Mouse (Mus musculus) heart, postnatal 14 days (tissue): Measurements from ENCODE around the gene Slc25a44. TPM values are rescaled to one million over a fixed set of nuclear protein-coding genes. Genes with fewer than 3 reads are reported as not detected.
"Not testable (repeated sequence)": the region's sequence is repeated elsewhere in the genome, so short reads cannot be mapped to it uniquely, and the experiment has no call there.

Experiments used
- DNase-seq, 2 experiments: peaks; one replicate each; pipeline ENCODE4 v3.0.0; 2021 to 2022
- intact Hi-C: fragments of 180-260 bp; cut with DNase I; formaldehyde crosslinking; loops from one replicate; pipeline ENCODE4 v1.15.1; 2025
- microRNA-seq, 2 experiments: library from miRNA; unstranded; fragments of <30 nt; microRNA quantifications; one replicate each; pipeline ENCODE4 v1.2.0; 2021 to 2022
- total RNA-seq, 2 experiments: library from RNA; stranded (reverse); gene quantifications; 2 replicates each; pipeline ENCODE4 v1.2.3; 2021

The Slc25a44 gene
- total RNA-seq, 2 experiments from 2014 or later: 13.1 to 14.2 TPM

DNA sequence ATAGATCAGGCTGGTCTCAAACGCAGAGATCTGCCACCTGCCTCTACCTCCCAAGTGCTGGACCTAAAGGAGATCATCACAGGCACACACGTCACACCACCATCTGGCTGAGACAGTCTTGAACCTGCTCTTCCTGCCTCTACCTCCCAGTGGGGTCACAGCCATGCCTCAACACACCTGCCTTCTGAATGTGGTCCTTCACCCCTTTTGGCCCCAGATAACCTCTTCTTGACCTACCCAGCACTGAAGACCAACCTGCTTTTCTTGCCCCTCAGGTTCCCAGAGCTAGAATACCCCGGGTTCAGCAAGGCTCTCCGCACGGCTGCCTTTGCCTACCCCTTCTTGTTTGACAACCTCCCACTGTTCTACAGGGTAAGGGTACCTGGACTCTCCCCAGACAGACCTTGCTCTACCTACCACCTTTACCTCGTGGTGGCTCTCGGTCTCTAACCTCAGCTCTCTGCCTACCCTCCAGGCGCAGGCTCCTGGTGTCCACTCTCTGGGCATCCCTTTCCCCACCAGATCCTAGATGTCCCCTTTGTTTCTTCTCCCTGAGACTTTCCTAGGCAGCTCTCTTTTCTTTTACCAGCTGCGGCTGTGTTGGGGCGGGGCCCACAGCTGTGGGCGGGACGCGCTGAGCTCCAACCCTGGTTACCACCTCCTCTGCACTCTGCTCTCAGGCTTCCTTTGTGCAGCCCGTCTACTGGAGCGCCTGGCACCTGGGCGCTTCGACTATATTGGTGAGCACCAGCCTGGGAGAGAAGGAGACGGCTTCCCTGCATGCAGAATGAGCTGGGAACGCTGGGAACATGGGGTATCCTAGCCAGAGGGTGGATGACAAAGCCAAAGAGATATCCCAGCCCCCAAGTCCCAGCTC lies 49.0 kb downstream of the Slc25a44 start:
- intact Hi-C loops: not testable (repeated sequence)
- DNase-seq: peak in 1 of 2 experiments; percentile 23

DNA sequence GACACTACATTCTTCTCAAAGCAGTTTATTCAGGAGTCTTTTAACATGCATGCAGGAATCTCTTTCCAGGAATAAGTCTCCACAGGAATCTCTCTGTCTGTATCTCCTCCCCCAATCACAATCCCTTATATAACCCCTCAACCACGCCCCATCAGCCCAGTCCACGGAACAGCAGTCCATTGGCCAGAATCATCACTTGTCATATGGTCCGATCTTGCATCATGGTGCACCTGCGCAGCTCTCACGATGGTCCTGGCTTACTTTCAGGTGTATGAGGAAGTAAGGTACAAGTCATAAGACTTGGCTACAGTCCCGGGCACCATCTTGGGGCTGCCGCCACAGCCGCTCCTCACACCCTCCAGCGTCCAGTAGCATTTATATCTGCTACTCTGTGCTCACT lies 52.3 kb downstream of the Slc25a44 start, which contains the start of gene Bglap3:
Gene Bglap3, minus strand, starts transcription at position 101 of the 400 bp plus-strand sequence.
- DNase-seq, intact Hi-C loops: not testable (repeated sequence)

DNA sequence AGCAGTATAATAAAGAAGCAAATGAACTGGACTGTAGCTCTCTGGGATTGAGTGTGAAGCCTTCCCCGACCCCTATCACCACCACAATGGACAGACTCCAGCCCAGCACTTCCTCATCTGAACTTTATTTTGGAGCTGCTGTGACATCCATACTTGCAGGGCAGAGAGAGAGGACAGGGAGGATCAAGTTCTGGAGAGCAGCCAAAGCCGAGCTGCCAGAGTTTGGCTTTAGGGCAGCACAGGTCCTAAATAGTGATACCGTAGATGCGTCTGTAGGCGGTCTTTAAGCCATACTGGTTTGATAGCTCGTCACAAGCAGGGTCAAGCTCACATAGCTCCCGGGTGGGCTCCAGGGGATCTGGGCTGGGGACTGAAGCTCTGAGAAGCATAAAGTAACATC lies 56.4 kb downstream of the Slc25a44 start:
- intact Hi-C loops: not testable (repeated sequence)
- peak in 1 of 2 experiments; percentile 27 for DNase-seq

DNA sequence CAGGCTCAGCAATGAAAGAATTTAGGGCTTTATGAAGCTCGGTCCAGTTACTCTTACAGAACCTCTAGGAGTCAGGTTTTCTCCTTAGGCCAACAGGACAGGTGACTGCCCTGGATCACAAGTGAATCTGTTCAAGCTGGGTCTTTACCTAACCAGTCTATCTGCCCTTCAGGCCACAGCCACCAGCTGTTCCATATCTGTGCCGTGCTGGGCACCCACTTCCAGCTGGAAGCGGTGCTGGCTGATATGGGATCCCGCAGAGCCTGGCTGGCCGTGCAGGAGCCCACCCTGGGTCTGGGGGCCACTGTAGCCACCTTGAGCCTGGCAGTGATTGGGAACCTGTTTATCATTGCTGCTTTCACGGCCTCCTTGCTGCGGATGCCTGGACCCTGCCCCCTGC lies 57.4 kb downstream of the Slc25a44 start:
- intact Hi-C loops, DNase-seq: not testable (repeated sequence)

DNA sequence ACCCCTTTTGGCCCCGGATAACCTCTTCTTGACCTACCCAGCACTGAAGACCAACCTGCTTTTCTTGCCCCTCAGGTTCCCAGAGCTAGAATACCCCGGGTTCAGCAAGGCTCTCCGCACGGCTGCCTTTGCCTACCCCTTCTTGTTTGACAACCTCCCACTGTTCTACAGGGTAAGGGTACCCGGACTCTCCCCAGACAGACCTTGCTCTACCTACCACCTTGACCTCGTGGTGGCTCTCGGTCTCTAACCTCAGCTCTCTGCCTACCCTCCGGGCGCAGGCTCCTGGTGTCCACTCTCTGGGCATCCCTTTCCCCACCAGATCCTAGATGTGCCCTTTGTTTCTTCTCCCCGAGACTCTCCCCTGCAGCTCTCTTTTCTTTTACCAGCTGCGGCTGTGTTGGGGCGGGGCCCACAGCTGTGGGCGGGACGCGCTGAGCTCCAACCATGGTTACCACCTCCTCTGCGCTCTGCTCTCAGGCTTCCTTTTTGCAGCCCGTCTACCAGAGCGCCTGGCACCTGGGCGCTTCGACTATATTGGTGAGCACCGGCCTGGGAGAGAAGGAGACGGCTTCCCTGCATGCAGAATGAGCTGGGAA lies 58.0 kb downstream of the Slc25a44 start:
- intact Hi-C loops: not testable (repeated sequence)
- peak in 1 of 2 experiments; percentile 53 for DNase-seq

DNA sequence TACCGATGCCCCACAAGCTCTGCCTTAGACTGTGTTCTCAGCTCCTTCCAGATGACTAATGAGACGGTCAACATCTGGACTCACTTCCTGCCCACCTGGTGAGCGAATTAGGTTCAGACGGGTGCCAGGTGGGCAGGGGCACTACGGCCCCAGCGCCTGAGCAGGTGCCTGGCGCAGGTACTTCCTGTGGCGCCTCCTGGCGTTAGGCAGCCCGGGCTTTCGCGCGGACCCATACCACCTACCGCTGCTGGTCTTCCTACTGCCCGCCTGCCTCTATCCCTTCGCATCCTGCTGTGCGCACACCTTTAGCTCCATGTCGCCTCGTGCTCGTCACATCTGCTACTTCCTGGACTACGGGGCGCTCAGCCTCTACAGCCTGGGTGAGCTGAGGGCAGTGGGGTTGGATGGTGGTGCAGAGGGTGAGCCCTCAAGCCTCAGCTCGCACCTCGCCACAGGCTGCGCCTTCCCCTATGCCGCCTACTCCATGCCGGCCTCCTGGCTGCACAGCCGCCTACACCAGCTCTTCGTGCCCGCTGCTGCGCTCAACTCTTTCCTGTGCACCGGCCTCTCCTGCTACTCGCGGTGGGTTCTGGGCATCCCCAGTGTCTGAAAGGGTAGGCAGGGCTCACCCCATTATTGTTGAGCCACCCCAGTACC lies 59.1 kb downstream of the Slc25a44 start:
- DNase-seq: no peak
- intact Hi-C loops: no loop called here

DNA sequence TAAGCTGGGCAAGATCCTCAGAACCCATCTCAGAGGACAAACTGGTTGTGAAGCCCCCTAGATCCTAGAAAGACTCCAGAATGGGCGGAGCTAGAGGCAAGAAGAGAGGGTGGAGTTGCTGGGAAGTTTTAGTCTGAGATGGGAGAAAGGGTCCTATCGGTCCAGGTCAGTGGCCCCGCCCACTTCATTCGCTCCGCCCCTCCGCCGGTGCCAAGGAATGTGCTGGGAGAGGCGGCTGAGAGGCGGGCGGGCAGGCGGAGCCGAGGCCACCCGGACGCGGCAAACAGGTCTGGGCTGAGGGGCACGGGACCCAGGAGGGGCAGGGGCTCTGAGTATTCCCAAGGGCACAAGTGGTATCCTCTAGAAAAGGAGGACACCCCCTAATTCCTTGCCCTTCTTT lies 60.6 kb downstream of the Slc25a44 start, which contains the start of gene Paqr6:
Gene Paqr6, plus strand, starts transcription at position 248 of the 400 bp plus-strand sequence.
- intact Hi-C loops: no loop called here
- DNase-seq: peak; percentile 59 to 82

DNA sequence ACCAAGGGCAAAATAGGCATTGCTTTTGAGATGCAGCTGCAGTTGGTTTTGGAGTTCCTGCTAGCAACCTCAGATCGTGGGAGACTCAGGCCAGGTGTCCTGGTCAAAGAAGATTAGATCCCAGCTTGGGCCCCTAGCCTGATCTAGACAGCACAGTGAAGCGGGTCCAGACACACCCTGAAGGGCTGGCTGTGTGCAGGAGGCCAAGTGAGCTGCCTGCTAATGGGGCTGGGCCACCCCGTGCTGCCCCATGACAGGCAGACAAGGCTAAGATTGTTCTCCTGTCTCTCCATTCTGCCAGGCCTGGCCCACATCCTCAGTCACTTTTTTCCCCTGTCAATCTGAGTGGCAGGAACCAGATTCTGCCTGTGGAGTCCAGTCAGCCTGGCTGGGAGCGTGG lies 61.2 kb downstream of the Slc25a44 start:
- intact Hi-C loops: no loop called here
- DNase-seq: peak in 1 of 2 experiments; percentile 21

DNA sequence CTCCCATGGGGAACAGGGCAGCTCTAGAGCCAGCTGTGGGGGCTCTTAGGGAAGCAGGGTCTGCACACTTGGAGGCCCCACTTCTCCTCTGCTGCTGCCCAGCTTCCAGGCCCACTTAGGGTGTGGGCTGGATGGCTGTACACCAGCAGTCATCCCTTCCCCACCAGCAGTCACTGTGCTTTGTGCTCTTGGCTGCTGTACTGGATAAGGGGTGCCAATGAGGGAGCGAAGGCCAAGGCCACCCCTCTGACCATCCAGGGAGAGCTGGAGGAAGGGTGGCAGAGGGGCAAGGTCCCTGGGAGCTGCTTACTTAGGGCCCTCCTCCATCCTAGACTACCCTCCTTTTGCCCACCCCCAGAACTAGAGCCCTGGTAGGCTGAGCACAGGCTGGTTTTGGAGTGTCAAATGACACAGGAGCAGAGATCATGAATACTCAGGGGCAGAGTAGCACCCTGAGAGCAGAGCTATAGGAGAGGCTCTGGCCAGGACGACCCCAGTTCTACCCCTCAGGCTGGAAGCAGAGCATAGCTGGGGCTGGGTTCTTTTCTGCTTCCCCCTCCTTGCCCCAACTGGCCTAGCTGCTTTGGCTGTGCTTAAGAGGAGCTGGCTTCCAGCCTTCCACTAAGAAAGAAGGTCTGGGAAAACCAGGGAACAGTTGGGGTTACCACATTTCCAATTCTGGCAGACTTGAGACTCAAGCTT lies 63.2 kb downstream of the Slc25a44 start:
- intact Hi-C loops: no loop called here
- DNase-seq: no peak

DNA sequence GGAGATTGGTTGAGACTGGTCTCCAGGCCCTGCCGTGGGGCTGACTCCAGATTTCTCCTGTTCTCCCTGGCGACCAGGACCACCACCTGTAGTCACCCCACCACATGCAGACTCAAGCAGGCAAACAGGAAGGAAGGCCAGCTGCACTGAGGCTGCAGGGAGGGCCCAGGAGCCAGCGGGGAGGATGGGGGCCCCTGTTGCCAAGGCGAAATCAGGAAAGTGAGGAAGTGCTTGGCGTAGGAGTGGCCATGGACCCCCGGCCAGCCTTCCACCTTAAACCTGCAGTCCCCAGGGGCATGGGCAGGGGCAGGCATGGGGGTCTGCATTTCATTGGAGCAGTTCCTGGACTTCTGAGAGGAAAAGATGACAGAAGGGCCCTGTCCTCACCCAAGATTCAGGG lies 63.8 kb downstream of the Slc25a44 start:
- intact Hi-C loops: no loop called here

More for the DNA sequence above, 63.8 kb downstream of the Slc25a44 start:
- DNase-seq: no peak

Small RNA genes lying within 50 kb of the gene (microRNA-seq; reads per million reads assigned to microRNA genes)
- gene Mir7011: 0 to 0.72 reads per million in 2 experiments

Other genes starting within 250 kb of the Slc25a44 start
- gene Rhbg, start 170.4 kb downstream of the Slc25a44 start, total RNA-seq: not detected
- under 1 TPM in 1 of 2 experiments, not detected in 1; 0.24 TPM for gene Gm38392, start 137.9 kb downstream of the Slc25a44 start, total RNA-seq
- gene Tsacc, start 128.1 kb downstream of the Slc25a44 start, total RNA-seq: 1 to 10 TPM; 4.2 to 4.3 TPM
- gene Cct3, start 128.0 kb downstream of the Slc25a44 start, total RNA-seq: 100 to 1,000 TPM; 165 to 187 TPM
- gene Glmp, start 100.1 kb downstream of the Slc25a44 start, total RNA-seq: 10 to 100 TPM; 90.8 to 98.8 TPM
- 1 to 10 TPM; 1.6 TPM for gene Tmem79, start 89.0 kb downstream of the Slc25a44 start, total RNA-seq
- gene Smg5, start 88.9 kb downstream of the Slc25a44 start, total RNA-seq: 10 to 100 TPM; 41.5 to 44.3 TPM
- under 1 TPM; 0.22 to 0.67 TPM for gene Paqr6, start 60.6 kb downstream of the Slc25a44 start, total RNA-seq
- gene Bglap3, start 52.4 kb downstream of the Slc25a44 start, total RNA-seq: not detected
- not detected for gene Bglap2, start 46.4 kb downstream of the Slc25a44 start, total RNA-seq
- gene Bglap, start 40.7 kb downstream of the Slc25a44 start, total RNA-seq: not detected
- 10 to 100 TPM; 23.9 to 25.0 TPM for gene Pmf1, start 14.8 kb downstream of the Slc25a44 start, total RNA-seq
- gene Sema4a, start 36.0 kb upstream of the Slc25a44 start, total RNA-seq: 1 to 10 TPM; 2.3 to 2.6 TPM
- 100 to 1,000 TPM; 128 TPM for gene Lmna, start 84.8 kb upstream of the Slc25a44 start, total RNA-seq
- 1 to 10 TPM in 1 of 2 experiments, under 1 TPM in 1; 0.81 to 2.0 TPM for gene Mex3a, start 107.3 kb upstream of the Slc25a44 start, total RNA-seq
- under 1 TPM in 1 of 2 experiments, not detected in 1; 0.33 TPM for gene Rab25, start 123.2 kb upstream of the Slc25a44 start, total RNA-seq
- gene Lamtor2, start 127.9 kb upstream of the Slc25a44 start, total RNA-seq: 10 to 100 TPM; 77.7 TPM
- gene Ubqln4, start 128.6 kb upstream of the Slc25a44 start, total RNA-seq: 10 to 100 TPM; 55.4 to 60.0 TPM
- 100 to 1,000 TPM in 1 of 2 experiments, 10 to 100 TPM in 1; 95.9 to 108 TPM for gene Ssr2, start 150.7 kb upstream of the Slc25a44 start, total RNA-seq
- gene Arhgef2, start 180.8 kb upstream of the Slc25a44 start, total RNA-seq: 10 to 100 TPM; 71.1 to 71.5 TPM
- gene Rxfp4, start 228.0 kb upstream of the Slc25a44 start, total RNA-seq: not detected